Mouse (Mus musculus) layer of hippocampus, adult 18-20 months (tissue): ENCODE results near the gene Ctdspl2. TPM values are rescaled to one million over a fixed set of nuclear protein-coding genes. Genes with fewer than 3 reads are reported as not detected.

Source experiments
- DNase-seq, 2 experiments: peaks; one replicate each; pipeline ENCODE4 v3.0.0; 2022; ENCODE audit warnings: low spot score in 2 of 2
- microRNA-seq, 2 experiments: library from miRNA; unstranded; fragments of <30 nt; microRNA quantifications; one replicate each; pipeline ENCODE4 v1.2.0; 2021
- total RNA-seq, 2 experiments: library from RNA; stranded (reverse); gene quantifications; 2 replicates each; pipeline ENCODE4 v1.2.3; 2021

Gene Ctdspl2
- total RNA-seq, 2 experiments from 2014 or later: 32.8 to 36.3 TPM

- no peak for DNase-seq
Measured at GRCm38 (mm10) chr2:122043926-122044325, 88.1 kb downstream of the Ctdspl2 start.

- DNase-seq: no peak
Measured at GRCm38 (mm10) chr2:122059365-122060115, 103.7 kb downstream of the Ctdspl2 start.

Small RNA genes lying within 50 kb of the gene (microRNA-seq; reads per million reads assigned to microRNA genes)
- gene Gm47314: 0 to 0.39 reads per million in 2 experiments

Other genes with a start within 250 kb of the Ctdspl2 start
- gene Frmd5, start 148.9 kb upstream of the Ctdspl2 start, total RNA-seq: 10 to 100 TPM; 33.5 to 37.9 TPM
- gene Casc4, start 89.0 kb upstream of the Ctdspl2 start, total RNA-seq: 100 to 1,000 TPM in 1 of 2 experiments, 10 to 100 TPM in 1; 98.8 to 103 TPM
- gene Mageb3, start 91 bp downstream of the Ctdspl2 start, total RNA-seq: under 1 TPM; 0.12 to 0.25 TPM
- 10 to 100 TPM; 17.0 to 17.2 TPM for gene Eif3j1, start 72.5 kb downstream of the Ctdspl2 start, total RNA-seq
- 10 to 100 TPM; 14.3 to 14.7 TPM for gene Spg11, start 162.4 kb downstream of the Ctdspl2 start, total RNA-seq
- gene B2m, start 191.7 kb downstream of the Ctdspl2 start, total RNA-seq: 100 to 1,000 TPM; 114 to 128 TPM
- not detected for gene Trim69, start 204.7 kb downstream of the Ctdspl2 start, total RNA-seq
- gene Patl2, start 230.2 kb downstream of the Ctdspl2 start, total RNA-seq: not detected
- not detected for gene Terb2, start 230.3 kb downstream of the Ctdspl2 start, total RNA-seq